Mouse (Mus musculus) inflammation-experienced regulatory T-cells, adult 6 months (primary cell): ENCODE measurements around the gene Tff3. TPM values are rescaled to one million over a fixed set of nuclear protein-coding genes. Genes with fewer than 3 reads are reported as not detected.

Experiments
- polyA plus RNA-seq, 3 experiments: library from polyadenylated mRNA; unstranded; fragments of 100-300 nt; shearing (Covaris generic); gene quantifications; one replicate each; pipeline ENCODE4 v1.2.1; 2017

Tff3 gene
- polyA plus RNA-seq, 3 experiments from 2014 or later = not detected

Other genes starting within 250 kb of the Tff3 start
- gene Glp1r, start 227.8 kb downstream of the Tff3 start, polyA plus RNA-seq = under 1 TPM in 2 of 3 experiments, not detected in 1; 0.08 to 0.18 TPM
- gene Umodl1, start 175.0 kb downstream of the Tff3 start, polyA plus RNA-seq = not detected
- 100 to 1,000 TPM in 1 of 3 experiments, 10 to 100 TPM in 2; 67.1 to 113 (median 95.6) TPM for gene Abcg1, start 72.0 kb downstream of the Tff3 start, polyA plus RNA-seq
- gene Tff2, start 14.6 kb upstream of the Tff3 start, polyA plus RNA-seq = not detected
- gene Tff1, start 35.6 kb upstream of the Tff3 start, polyA plus RNA-seq = under 1 TPM in 1 of 3 experiments, not detected in 2; 0.70 TPM
- gene Tmprss3, start 69.3 kb upstream of the Tff3 start, polyA plus RNA-seq = 1 to 10 TPM; 1.3 to 5.3 (median 4.6) TPM
- gene Ubash3a, start 78.2 kb upstream of the Tff3 start, polyA plus RNA-seq = 100 to 1,000 TPM; 224 to 328 (median 255) TPM
- gene Rsph1, start 147.7 kb upstream of the Tff3 start, polyA plus RNA-seq = 1 to 10 TPM in 2 of 3 experiments, under 1 TPM in 1; 0.55 to 4.8 (median 1.3) TPM
- 10 to 100 TPM; 19.0 to 39.4 (median 23.5) TPM for gene Slc37a1, start 157.1 kb upstream of the Tff3 start, polyA plus RNA-seq